Mouse (Mus musculus) olfactory bulb, adult 2 months (tissue): ENCODE data around the gene Abca3.

Source experiments
- CTCF ChIP-seq: fragments of 200-500 bp; IDR thresholded peaks from 2 replicates; pipeline ENCODE4 v1.5.1; 2012; ENCODE audit warnings: low read depth, mild to moderate bottlenecking, low read length, moderate library complexity; ENCODE audit not compliant: insufficient read depth
- POLR2A ChIP-seq: fragments of 200-500 bp; IDR thresholded peaks from 2 replicates; pipeline ENCODE4 v1.6.1; 2012; ENCODE audit warnings: mild to moderate bottlenecking, low read depth, low read length, moderate library complexity; ENCODE audit not compliant: insufficient read depth

GRCm38 (mm10) chr17:24327656-24328055, 24.1 kb upstream of the Abca3 start:
- TF ChIP-seq CTCF: no peak
- no peak for TF ChIP-seq POLR2A
